Mouse (Mus musculus): ENCODE results near the gene Baiap2l2.

The Baiap2l2 gene

GRCm38 (mm10) chr15:79285399-79285798, at the start of gene Baiap2l2:
Gene Baiap2l2 (minus strand): TSS chr15:79285537.
- DNase-seq (ENCODE audit: low spot score in 2 of 2): no peak

DNA sequence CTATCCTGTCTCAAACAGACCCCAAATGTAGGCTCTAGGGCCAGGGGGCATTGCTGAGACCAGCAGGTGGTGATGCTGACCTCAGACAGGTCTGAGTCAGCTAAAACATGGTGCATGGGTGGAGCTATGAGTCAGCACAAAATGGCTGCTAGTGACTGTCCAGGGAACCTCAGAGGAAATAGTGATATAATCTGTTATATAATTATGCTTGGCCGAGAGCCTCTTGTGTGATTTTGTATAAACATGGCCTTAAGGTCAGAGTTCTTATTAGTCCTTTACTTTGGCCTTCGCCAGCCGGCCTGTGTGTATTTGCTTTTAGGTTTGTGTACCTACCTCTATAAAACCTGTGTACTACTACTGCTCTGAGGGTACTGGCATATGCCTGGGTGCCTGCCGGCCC, 48.1 kb upstream of the Baiap2l2 start:
- no peak for DNase-seq (ENCODE audit: low spot score in 2 of 2)

DNA sequence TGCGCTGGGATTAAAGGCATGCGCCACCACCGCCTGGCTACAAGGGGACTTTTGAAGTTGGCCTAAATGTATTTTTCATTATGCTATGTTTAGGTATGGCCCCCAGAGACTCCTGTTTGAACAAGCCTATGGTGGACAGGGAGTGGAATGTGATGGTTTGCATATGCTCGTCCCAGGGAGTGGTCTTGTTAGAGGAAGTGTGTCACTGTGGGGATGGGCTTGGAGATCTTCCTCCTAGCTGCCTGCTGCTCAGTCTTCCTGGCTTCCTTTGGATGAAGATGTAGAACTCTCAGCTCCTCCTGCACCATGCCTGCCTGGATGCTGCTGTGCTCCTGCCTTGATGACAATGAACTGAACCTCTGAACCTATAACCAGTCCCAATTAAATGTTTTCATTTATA, 45.2 kb upstream of the Baiap2l2 start:
- no peak for DNase-seq (ENCODE audit: low spot score in 2 of 2)

GRCm38 (mm10) chr15:79329979-79330363, 44.6 kb upstream of the Baiap2l2 start:
- DNase-seq (ENCODE audit: low spot score in 2 of 2): no peak

GRCm38 (mm10) chr15:79329346-79329978, 44.1 kb upstream of the Baiap2l2 start:
- DNase-seq (ENCODE audit: low spot score in 2 of 2): no peak

DNA sequence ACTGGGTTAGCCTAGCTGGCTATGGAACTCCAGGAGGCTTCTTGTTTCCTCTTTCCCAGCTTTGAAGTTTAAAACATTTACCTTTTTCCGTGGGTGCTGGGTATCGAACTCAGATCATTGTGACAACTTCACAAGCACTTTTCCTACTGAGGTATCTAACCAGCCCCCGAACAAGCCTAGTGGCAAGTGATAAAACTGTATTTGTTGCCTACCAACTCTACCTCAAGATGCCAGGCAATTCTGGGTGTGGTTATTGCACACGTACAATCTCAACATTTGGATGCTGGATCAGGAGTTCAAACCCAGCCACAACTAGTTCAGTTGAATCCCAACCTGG, 43.6 kb upstream of the Baiap2l2 start:
- DNase-seq (ENCODE audit: low spot score in 2 of 2): no peak

- DNase-seq (ENCODE audit: low spot score in 2 of 2): peak; percentile 99
Observed at GRCm38 (mm10) chr15:79328058-79328938, 43.0 kb upstream of the Baiap2l2 start, which contains the start of gene Pla2g6. Gene Pla2g6 (minus strand): TSS chr15:79328390.

- DNase-seq (ENCODE audit: low spot score in 2 of 2): peak in 1 of 2 experiments; percentile 38
Observed at GRCm38 (mm10) chr15:79326971-79327961, 41.9 kb upstream of the Baiap2l2 start.

- no peak for DNase-seq (ENCODE audit: low spot score in 2 of 2)
Observed at GRCm38 (mm10) chr15:79326264-79326663, 40.9 kb upstream of the Baiap2l2 start.

DNA sequence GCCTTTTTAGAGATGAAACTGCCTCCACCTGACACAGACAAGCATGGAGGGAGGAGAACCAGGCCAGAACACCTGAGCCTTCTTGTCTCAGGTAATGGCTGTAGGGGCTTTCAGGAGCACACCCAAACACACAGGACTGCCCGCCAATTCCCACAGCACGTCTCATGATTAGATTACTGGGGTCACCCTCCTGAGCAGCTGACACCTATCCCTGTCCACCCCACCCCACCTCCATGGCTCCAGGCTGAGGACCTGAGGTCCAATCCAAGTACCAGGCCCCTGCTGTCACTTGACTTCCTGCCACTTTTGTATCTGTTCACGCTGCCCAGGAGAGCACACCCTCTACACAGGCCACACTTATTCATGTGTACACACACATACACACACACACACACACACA, 40.4 kb upstream of the Baiap2l2 start:
- DNase-seq (ENCODE audit: low spot score in 2 of 2): no peak

DNA sequence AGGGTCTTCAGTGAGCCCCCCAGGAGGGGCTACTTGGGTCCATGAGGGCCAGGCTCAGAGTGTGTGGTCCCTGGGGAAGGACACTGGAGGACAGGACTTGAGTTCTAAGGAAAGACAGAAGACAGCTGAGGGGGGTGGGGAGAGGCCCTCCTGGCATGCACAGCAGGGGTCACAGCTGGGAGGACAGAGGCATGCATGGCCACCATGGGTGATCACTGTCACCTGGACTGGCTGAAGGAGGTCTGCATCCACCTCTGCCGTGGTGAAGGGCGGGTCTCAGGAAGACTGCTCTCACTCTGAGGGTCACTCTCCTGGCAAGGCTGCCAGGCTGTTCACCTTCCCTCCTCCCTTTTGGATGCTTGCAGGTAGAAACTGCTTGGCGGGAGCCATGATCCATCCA, 39.0 kb upstream of the Baiap2l2 start:
- no peak for DNase-seq (ENCODE audit: low spot score in 2 of 2)

DNA sequence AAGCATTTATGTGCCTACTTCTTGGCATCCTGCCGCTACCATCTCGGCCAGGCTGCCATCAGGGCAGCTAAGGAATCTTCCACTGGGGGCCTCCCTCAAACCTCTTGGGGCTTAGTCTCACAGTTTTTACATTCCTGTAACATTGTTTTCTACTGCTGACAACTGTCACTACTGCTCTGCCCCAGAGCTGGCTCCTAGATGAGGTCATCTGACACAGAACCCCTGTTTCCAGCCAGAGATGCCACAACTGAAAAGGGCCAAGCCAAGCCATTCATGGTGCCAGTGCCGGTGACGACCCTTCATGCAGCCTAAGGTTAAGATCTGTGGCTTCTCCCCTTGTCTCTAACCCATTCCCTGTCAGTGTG, 38.4 kb upstream of the Baiap2l2 start:
- no peak for DNase-seq (ENCODE audit: low spot score in 2 of 2)

DNA sequence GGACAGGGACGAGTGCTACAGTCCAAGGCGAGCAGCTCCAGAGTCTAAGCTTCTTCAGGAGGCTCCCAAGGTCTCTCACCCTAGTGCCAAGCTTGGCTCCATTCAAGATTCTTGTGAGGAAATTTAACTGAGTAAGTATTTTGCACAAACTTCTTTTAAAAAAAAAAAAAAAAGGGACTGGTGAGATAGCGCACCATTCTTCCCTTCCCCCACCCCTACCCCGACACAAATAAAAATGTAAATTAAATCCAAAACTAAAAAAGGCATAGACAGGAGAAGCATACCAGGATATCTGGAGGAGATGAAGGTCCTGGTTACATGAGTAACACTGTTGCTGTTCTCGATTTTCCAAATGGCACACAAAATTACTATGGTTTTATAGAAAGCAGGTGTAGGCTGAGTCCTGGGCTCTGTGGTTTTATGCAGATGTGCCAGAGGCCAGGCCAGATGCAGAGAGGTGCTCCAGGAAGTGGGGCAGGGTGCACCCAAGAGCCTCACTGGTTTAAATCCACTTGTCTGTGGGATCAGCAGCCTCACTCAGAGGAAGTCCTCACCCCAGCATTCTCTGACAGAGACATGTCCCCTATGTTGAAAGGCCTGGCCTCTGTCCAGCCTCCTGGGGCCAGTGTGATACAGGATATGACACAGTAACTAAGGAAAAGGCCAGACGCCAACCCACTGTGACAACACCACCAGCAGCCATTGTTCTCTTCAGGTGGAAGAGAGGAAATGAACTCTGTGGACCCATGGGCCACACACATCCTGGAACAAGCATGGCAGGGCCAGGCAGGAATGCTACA, 37.9 kb upstream of the Baiap2l2 start:
- peak; percentile 63 to 66 for DNase-seq (ENCODE audit: low spot score in 2 of 2)

GRCm38 (mm10) chr15:79322281-79322990, 37.1 kb upstream of the Baiap2l2 start:
- DNase-seq (ENCODE audit: low spot score in 2 of 2): no peak

DNA sequence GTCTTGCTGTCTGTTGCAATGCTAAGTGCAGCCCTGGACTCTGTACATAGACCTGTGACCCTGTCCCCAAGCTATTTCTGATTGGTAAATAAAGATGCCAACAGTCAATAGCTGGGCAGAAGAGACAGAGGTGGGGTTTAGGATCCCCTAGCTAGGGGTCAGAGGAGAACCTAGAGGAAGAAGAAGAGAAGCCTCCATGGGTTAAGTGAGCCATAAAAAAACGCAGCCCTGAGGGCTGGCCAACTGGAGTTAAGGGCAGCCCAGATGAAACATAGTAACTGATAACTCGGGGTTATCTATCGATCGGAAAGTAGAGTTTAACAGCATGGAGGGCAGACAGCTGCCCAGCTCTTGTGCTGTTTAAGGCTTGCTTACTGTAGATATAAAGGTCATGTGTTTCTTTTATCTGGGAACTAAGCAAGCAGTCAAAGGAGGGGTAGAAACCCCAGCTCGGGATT, 36.4 kb upstream of the Baiap2l2 start:
- no peak for DNase-seq (ENCODE audit: low spot score in 2 of 2)

DNA sequence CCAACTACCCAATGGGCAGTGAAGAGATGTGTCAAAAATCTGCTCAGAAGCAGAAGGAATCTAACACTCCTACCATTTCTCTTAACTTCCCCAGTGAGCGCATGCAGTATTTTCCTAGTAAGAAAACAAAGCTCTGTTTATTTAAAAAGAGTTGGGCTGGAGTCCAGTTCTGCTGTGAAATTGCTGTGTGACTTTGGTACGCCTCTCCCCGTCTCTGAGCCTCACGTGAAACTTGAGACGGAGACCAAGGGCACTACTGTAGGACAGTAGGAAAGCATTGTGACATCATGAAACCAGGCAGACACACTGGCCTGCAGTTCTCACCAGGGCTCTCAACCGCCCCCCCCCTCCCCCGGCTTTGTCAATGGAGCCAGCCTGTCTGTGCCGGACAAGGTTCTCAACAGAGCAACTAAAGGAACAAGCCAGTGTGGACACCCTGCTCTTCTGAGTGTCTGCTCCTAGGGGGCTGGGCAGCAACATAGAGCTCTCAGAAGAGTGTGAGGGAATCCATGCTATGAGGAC, 28.6 kb upstream of the Baiap2l2 start:
- DNase-seq (ENCODE audit: low spot score in 2 of 2): peak in 1 of 2 experiments; percentile 21

DNA sequence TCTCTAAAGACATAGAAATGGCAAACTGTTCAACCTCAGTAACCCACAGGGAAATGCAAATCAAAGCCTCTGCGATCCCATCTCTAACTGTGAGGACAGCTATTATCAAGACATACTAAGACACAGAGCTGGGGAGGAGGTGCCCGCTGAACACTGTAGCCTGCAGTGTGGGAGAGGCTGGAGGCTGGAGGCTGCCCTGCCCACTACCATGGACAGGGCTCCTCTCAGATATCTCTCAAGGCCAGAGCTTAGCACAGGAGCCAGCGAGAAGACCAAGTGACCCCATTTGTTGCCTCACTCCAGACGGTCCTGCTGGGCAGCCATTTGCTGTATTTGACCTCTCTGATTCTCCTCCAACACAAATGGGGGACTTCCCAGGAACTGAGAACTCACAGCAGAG, 22.5 kb upstream of the Baiap2l2 start:
- no peak for DNase-seq (ENCODE audit: low spot score in 2 of 2)

- DNase-seq (ENCODE audit: low spot score in 2 of 2): no peak
Observed at GRCm38 (mm10) chr15:79306043-79306637, 20.8 kb upstream of the Baiap2l2 start.

GRCm38 (mm10) chr15:79304832-79305231, 19.5 kb upstream of the Baiap2l2 start:
- DNase-seq (ENCODE audit: low spot score in 2 of 2): no peak

- DNase-seq (ENCODE audit: low spot score in 2 of 2): no peak
Observed at GRCm38 (mm10) chr15:79303725-79304124, 18.4 kb upstream of the Baiap2l2 start.
